Mouse (Mus musculus) CH12.LX (cell line): ENCODE data around the gene Fxyd7. TPM values are rescaled to one million over a fixed set of nuclear protein-coding genes. Genes with fewer than 3 reads are reported as not detected.
A peak's percentile ranks its signal among the peaks of the same experiment; 100 is the strongest.

Experiments
- DNase-seq: peaks from one replicate; pipeline ENCODE4 v3.0.0-alpha.2; 2013; ENCODE audit errors: extremely low read depth
- H3K27ac ChIP-seq: 2 replicates; pipeline ENCODE4 v1.5.1; 2012; ENCODE audit warnings: low read depth, mild to moderate bottlenecking, control low read depth, moderate library complexity; ENCODE audit not compliant: insufficient read depth
- H3K27me3 ChIP-seq: replicated peaks from 2 replicates; pipeline ENCODE3; 2012; ENCODE audit warnings: inconsistent platforms
- H3K36me3 ChIP-seq, 2 experiments: replicated peaks in 1 of 2; 2 replicates each; pipeline versions ENCODE3 to v1.6.1; 2012; ENCODE audit warnings: inconsistent platforms in 1 of 2, low read length in 1 of 2, mild to moderate bottlenecking in 1 of 2, mixed read lengths in 1 of 2, moderate library complexity in 1 of 2; ENCODE audit not compliant: control insufficient read depth in 1 of 2, insufficient read depth in 1 of 2
- H3K4me1 ChIP-seq, 2 experiments: 2 replicates each; pipeline ENCODE4 v1.6.1; 2012; ENCODE audit warnings: inconsistent platforms in 1 of 2, moderate library complexity in 1 of 2; ENCODE audit not compliant: insufficient read depth in 2 of 2, control insufficient read depth in 1 of 2
- H3K4me2 ChIP-seq: 2 replicates; pipeline ENCODE4 v1.6.1; 2012; ENCODE audit warnings: low read depth, mild to moderate bottlenecking, control low read depth; ENCODE audit not compliant: poor library complexity, insufficient read depth, severe bottlenecking
- H3K4me3 ChIP-seq, 3 experiments: fragments of 150-350 bp in 1 of 3; sonication (generic) in 1 of 3; replicated peaks in 1 of 3; 2 replicates each; pipeline versions ENCODE3 to v1.5.1; 2011 to 2012; ENCODE audit warnings: low read depth in 2 of 3, low read length in 2 of 3, mild to moderate bottlenecking in 2 of 3, moderate library complexity in 2 of 3, control low read depth in 1 of 3, improper control_type of control experiment in 1 of 3, inconsistent platforms in 1 of 3, mixed read lengths in 1 of 3; ENCODE audit not compliant: poor library complexity in 1 of 3
- H3K79me2 ChIP-seq: replicated peaks from 2 replicates; pipeline ENCODE4 v1.6.1; 2012; ENCODE audit warnings: mild to moderate bottlenecking, moderate library complexity; ENCODE audit not compliant: control insufficient read depth, poor library complexity, insufficient read depth, severe bottlenecking; ENCODE audit errors: extremely low read depth
- H3K9ac ChIP-seq: 2 replicates; pipeline ENCODE4 v1.6.1; 2012; ENCODE audit warnings: low read depth, mild to moderate bottlenecking, control low read depth, moderate library complexity; ENCODE audit not compliant: insufficient read depth
- H3K9me3 ChIP-seq: replicated peaks from 2 replicates; pipeline ENCODE3; 2012; ENCODE audit warnings: low read length, inconsistent platforms, mixed read lengths
- CHD1 ChIP-seq: IDR thresholded peaks from 2 replicates; pipeline ENCODE4 v1.6.1; 2012; ENCODE audit warnings: low read depth, low read length, improper control_type of control experiment, inconsistent platforms
- CTCF ChIP-seq, 2 experiments: IDR thresholded peaks in 1 of 2; conservative IDR thresholded peaks in 1 of 2; 2 replicates each; pipeline ENCODE4 v1.5.1; 2011 to 2012; ENCODE audit warnings: low read depth in 2 of 2, low read length in 2 of 2, improper control_type of control experiment in 1 of 2, inconsistent platforms in 1 of 2, mild to moderate bottlenecking in 1 of 2, moderate library complexity in 1 of 2
- ELF1 ChIP-seq: IDR thresholded peaks from 2 replicates; pipeline ENCODE4 v1.6.1; 2014; ENCODE audit warnings: low read depth, mild to moderate bottlenecking, inconsistent platforms, low read length, improper control_type of control experiment
- IRF4 ChIP-seq: IDR thresholded peaks from 2 replicates; pipeline ENCODE4 v1.6.1; 2014; ENCODE audit warnings: low read depth, mild to moderate bottlenecking, inconsistent platforms, low read length, improper control_type of control experiment
- JUN ChIP-seq: IDR thresholded peaks from 2 replicates; pipeline ENCODE4 v1.6.1; 2011; ENCODE audit warnings: low read depth, mild to moderate bottlenecking, low read length, improper control_type of control experiment, moderate library complexity; ENCODE audit not compliant: insufficient read depth
- MAX ChIP-seq: IDR thresholded peaks from 2 replicates; pipeline ENCODE4 v1.6.1; 2011; ENCODE audit warnings: low read length, improper control_type of control experiment
- POLR2A ChIP-seq: IDR thresholded peaks from 2 replicates; pipeline ENCODE4 v1.6.1; 2011; ENCODE audit warnings: low read depth, mild to moderate bottlenecking, improper control_type of control experiment, low read length
- RAD21 ChIP-seq: IDR thresholded peaks from 2 replicates; pipeline ENCODE4 v1.6.1; 2011; ENCODE audit warnings: low read depth, mild to moderate bottlenecking, low read length, improper control_type of control experiment, moderate library complexity
- RCOR1 ChIP-seq: conservative IDR thresholded peaks from 2 replicates; pipeline ENCODE4 v1.6.1; 2012; ENCODE audit warnings: low read depth, mild to moderate bottlenecking, inconsistent platforms, low read length, improper control_type of control experiment
- TBP ChIP-seq: conservative IDR thresholded peaks from 2 replicates; pipeline ENCODE4 v1.6.1; 2011; ENCODE audit warnings: low read depth, low read length, improper control_type of control experiment
- USF1 ChIP-seq: IDR thresholded peaks from 2 replicates; pipeline ENCODE4 v1.6.1; 2014; ENCODE audit warnings: low read depth, mild to moderate bottlenecking, inconsistent platforms, low read length, improper control_type of control experiment
- dilution Hi-C: fragments of 300-500 bp; cut with MboI; formaldehyde crosslinking; loops from 2 replicates; pipeline ENCODE4 v1.14.3; 2020; ENCODE audit warnings: low sequenced_read_pairs; ENCODE audit not compliant: extremely low pct_unique_long_range_greater_than_20kb, extremely low pct_ligation_motif_present
- in situ Hi-C: fragments of 300-500 bp; cut with MboI; formaldehyde crosslinking; loops from 3 replicates; pipeline ENCODE4 v1.14.3; 2019; ENCODE audit warnings: low sequenced_read_pairs, low pct_ligation_motif_present, low pct_unique_long_range_greater_than_20kb, mixed read lengths
- polyA plus RNA-seq: library from polyadenylated mRNA; unstranded; fragments of >175 nt; gene quantifications from 2 replicates; pipeline ENCODE4 v1.2.1, GENCODE M21; 2012; ENCODE audit warnings: low read depth; ENCODE audit not compliant: insufficient read length
- total RNA-seq, 2 experiments: library from RNA; depleted of rRNA; stranded (reverse); fragments of 300-350 nt in 1 of 2; fragments of >200 nt in 1 of 2; gene quantifications; 2 replicates each; pipeline ENCODE4 v1.2.3; 2012 to 2014

Gene Fxyd7
- total and polyA plus RNA-seq, 3 experiments, result not detected

GRCm38 (mm10) chr7:31034789-31035188 is 16.5 kb downstream of the Fxyd7 start:
- H3K27me3 ChIP-seq, result no peaks in the 10 kb centered on the region
- peaks cover 16 to 52% of the 10 kb centered on the region in 2 experiments for H3K4me1 ChIP-seq
- dilution Hi-C loops, result no loop called here
- no peak overlapping the region for H3K27ac ChIP-seq
- H3K4me3 ChIP-seq, result no peak overlapping the region
- TF ChIP-seq JUN (no peak), RAD21 (no peak), CTCF (conservative IDR thresholded peaks at IDR 0.05 in 1 of 2, IDR thresholded peaks at IDR 0.05 in 1 of 2; ENCODE audit: low read depth in 2 of 2, low read length in 2 of 2) (peak; percentile 16 to 45; a peak in 2 of 4 replicates), USF1 (peak; percentile 35; the same call in 1 of the 2 replicates), MAX (no peak), TBP (no peak), ELF1 (no peak), POLR2A (no peak), RCOR1 (no peak)
- no peak overlapping the region for H3K9ac ChIP-seq
- H3K79me2 ChIP-seq, result no peaks in the 10 kb centered on the region
- peak; percentile 48 for DNase-seq
- H3K4me2 ChIP-seq, result no peak overlapping the region
- peaks cover 0 to 63% of the 10 kb centered on the region in 2 experiments for H3K36me3 ChIP-seq
- H3K9me3 ChIP-seq, result no peaks in the 10 kb centered on the region
- in situ Hi-C loops, result no loop called here

- peak; percentile 71 for DNase-seq
- H3K9ac ChIP-seq, result no peak overlapping the region
- H3K4me3 ChIP-seq, result no peak overlapping the region
- TF ChIP-seq IRF4, result peak; percentile 30; the same call in 1 of the 2 replicates
- peak; percentile 77 for TF ChIP-seq ELF1
- no peak for TF ChIP-seq CHD1
- TF ChIP-seq TBP, result 0 out of 2 replicates have a peak, but pooled peaks have one; percentile 25
- no peak for TF ChIP-seq RAD21
- dilution Hi-C loops, result no loop called here
- peak overlapping the region; percentile 39 for H3K27ac ChIP-seq
- no peaks in the 10 kb centered on the region for H3K9me3 ChIP-seq
- peaks cover 16 to 49% of the 10 kb centered on the region in 2 experiments for H3K4me1 ChIP-seq
- H3K4me2 ChIP-seq, result no peak overlapping the region
- in situ Hi-C loops, result no loop called here
- H3K27me3 ChIP-seq, result no peaks in the 10 kb centered on the region
- no peaks in the 10 kb centered on the region for H3K79me2 ChIP-seq
- peaks cover 0 to 53% of the 10 kb centered on the region in 2 experiments for H3K36me3 ChIP-seq
These were observed 17.7 kb downstream of the Fxyd7 start for GRCm38 (mm10) chr7:31033409-31034165.

- dilution Hi-C loops (no loop called here), in situ Hi-C loops (no loop called here)
- H3K27me3 ChIP-seq, result no peaks in the 10 kb centered on the region
- no peak for TF ChIP-seq RAD21
- TF ChIP-seq, all 38 proteins: peak for 0
- peaks cover 16 to 40% of the 10 kb centered on the region in 2 experiments for H3K4me1 ChIP-seq
- no peak overlapping the region for H3K4me3 ChIP-seq
- H3K79me2 ChIP-seq, result no peaks in the 10 kb centered on the region
- H3K36me3 ChIP-seq, result peaks cover 0 to 41% of the 10 kb centered on the region in 2 experiments
- no peak overlapping the region for H3K9ac ChIP-seq
- H3K9me3 ChIP-seq, result no peaks in the 10 kb centered on the region
- H3K27ac ChIP-seq, result no peak overlapping the region
- DNase-seq, result no peak
- no peak overlapping the region for H3K4me2 ChIP-seq
These were observed 19.5 kb downstream of the Fxyd7 start for GRCm38 (mm10) chr7:31031731-31032130.
